Mouse (Mus musculus): ENCODE results near the gene Pla2g16. TPM values are rescaled to one million over a fixed set of nuclear protein-coding genes. Genes with fewer than 3 reads are reported as not detected.

The Pla2g16 gene
- polyA plus RNA-seq, 1 experiment = 45.4 TPM

DNA sequence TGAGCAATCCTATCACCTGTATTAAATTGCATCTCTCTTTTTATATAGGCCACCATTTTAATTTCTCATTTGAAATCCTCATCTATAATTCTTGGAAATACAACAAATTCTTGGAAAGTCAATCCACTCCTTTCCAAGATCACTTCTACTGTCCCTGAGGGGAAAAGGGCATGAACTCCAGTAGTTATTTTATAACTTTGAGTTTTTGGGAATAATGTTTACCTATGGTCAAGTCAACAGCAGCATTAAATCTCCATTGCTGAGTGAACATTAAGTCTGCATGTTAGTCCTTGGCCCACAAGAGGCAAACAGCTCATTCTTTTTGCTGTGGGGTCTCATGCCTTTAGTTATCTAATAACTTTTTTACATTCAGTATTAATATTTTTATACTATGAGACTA, 75.8 kb downstream of the Pla2g16 start:
- TF ChIP-seq CTCF (IDR thresholded peaks at IDR 0.05; ENCODE audit: extremely low read depth, insufficient read depth, low read length) (no peak), POLR2A (IDR thresholded peaks at IDR 0.05; ENCODE audit: extremely low read depth, insufficient read depth, low read length) (no peak)
- no peak overlapping the region for H3K4me3 ChIP-seq (ENCODE audit: insufficient read depth, low read length)
- no peak overlapping the region for H3K27ac ChIP-seq (ENCODE audit: insufficient read depth, low read length)
- no peaks in the 10 kb centered on the region for H3K4me1 ChIP-seq (ENCODE audit: control insufficient read depth, insufficient read depth, low read length)

DNA sequence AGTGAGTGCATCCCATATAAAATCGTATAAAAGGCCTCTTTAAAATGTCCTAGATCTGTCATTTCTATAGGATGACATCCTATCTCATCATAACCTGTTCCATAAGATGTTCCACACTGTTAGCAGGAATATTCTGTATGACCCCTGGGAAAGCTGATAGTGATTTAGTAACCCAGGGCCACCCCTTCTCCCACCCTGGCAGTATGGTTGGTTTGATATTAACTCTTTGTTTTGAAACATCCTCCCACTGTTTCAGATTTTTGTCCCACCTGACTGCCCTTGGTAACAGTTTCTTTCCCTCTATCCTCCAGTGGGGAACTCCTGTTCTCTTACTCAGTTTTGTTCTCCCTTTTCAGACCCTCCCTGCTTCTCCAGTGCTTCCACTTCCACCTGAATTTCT, 76.5 kb downstream of the Pla2g16 start:
- no peaks in the 10 kb centered on the region for H3K4me1 ChIP-seq (ENCODE audit: control insufficient read depth, insufficient read depth, low read length)
- TF ChIP-seq CTCF (IDR thresholded peaks at IDR 0.05; ENCODE audit: extremely low read depth, insufficient read depth, low read length) (no peak), POLR2A (IDR thresholded peaks at IDR 0.05; ENCODE audit: extremely low read depth, insufficient read depth, low read length) (no peak)
- no peak overlapping the region for H3K27ac ChIP-seq (ENCODE audit: insufficient read depth, low read length)
- no peak overlapping the region for H3K4me3 ChIP-seq (ENCODE audit: insufficient read depth, low read length)

Other genes with a start within 250 kb of the Pla2g16 start
- gene Mark2, start 215.6 kb upstream of the Pla2g16 start, polyA plus RNA-seq (2012; rRNA removed) = 102 and 103 TPM in 2 replicates
- 22.6 and 22.8 TPM in 2 replicates for gene Spindoc, start 174.5 kb upstream of the Pla2g16 start, polyA plus RNA-seq (2012; rRNA removed)
- gene 2700081O15Rik, start 139.8 kb upstream of the Pla2g16 start, polyA plus RNA-seq (2012; rRNA removed) = 26.7 and 32.9 TPM in 2 replicates
- 810 and 857 TPM in 2 replicates for gene Rtn3, start 74.2 kb upstream of the Pla2g16 start, polyA plus RNA-seq (2012; rRNA removed)
- 17.2 and 19.4 TPM in 2 replicates for gene Atl3, start 63.4 kb upstream of the Pla2g16 start, polyA plus RNA-seq (2012; rRNA removed)
- 0.72 and 0.79 TPM in 2 replicates for gene Lgals12, start 49.7 kb downstream of the Pla2g16 start, polyA plus RNA-seq (2012; rRNA removed)
- gene Hrasls5, start 55.1 kb downstream of the Pla2g16 start, polyA plus RNA-seq (2012; rRNA removed) = 0.23 TPM in 1 of 2 replicates, not detected in the other
- not detected in 2 replicates for gene Slc22a19, start 153.9 kb downstream of the Pla2g16 start, polyA plus RNA-seq (2012; rRNA removed)
- not detected in 2 replicates for gene Slc22a26, start 245.2 kb downstream of the Pla2g16 start, polyA plus RNA-seq (2012; rRNA removed)